Mouse (Mus musculus) hindbrain, embryonic 11.5 days (tissue): ENCODE measurements at regions not wholly inside any gene's neighbourhood (a gene's known extent, or its start where the extent isn't known, plus 50 kb on each side); places are given as distances from the start of the nearest gene placed in this dataset.

Source experiments
- ATAC-seq: fragments of 200-750 bp; cut with Nextera tagmentation; 2 replicates; pipeline ENCODE4 v1.8.0; 2017; ENCODE audit warnings: mild to moderate bottlenecking, moderate TSS enrichment, moderate library complexity; ENCODE audit not compliant: low FRiP score
- DNase-seq: peaks from one replicate; pipeline ENCODE4 v3.0.0-alpha.2; 2015; ENCODE audit warnings: low spot score
- H3K27ac ChIP-seq: fragments of 300-500 bp; sonication (generic); 2 replicates; pipeline ENCODE4 v1.5.1; 2014; ENCODE audit warnings: mild to moderate bottlenecking, low read depth, low read length
- H3K27me3 ChIP-seq: fragments of 300-500 bp; sonication (generic); 2 replicates; pipeline ENCODE4 v1.6.1; 2014; ENCODE audit warnings: mild to moderate bottlenecking, low read length, moderate library complexity, mixed read lengths; ENCODE audit not compliant: control insufficient read depth, insufficient read depth
- H3K36me3 ChIP-seq: fragments of 300-500 bp; sonication (generic); 2 replicates; pipeline ENCODE4 v1.6.1; 2014; ENCODE audit warnings: mild to moderate bottlenecking, low read length, moderate library complexity, mixed read lengths; ENCODE audit not compliant: control insufficient read depth, insufficient read depth
- H3K4me1 ChIP-seq: fragments of 300-500 bp; sonication (generic); replicated peaks from 2 replicates; pipeline ENCODE4 v1.6.1; 2014; ENCODE audit warnings: low read length, mixed read lengths; ENCODE audit not compliant: control insufficient read depth, insufficient read depth
- H3K4me2 ChIP-seq: fragments of 300-500 bp; sonication (generic); replicated peaks from 2 replicates; pipeline ENCODE4 v1.6.1; 2014; ENCODE audit warnings: mild to moderate bottlenecking, low read depth, low read length
- H3K4me3 ChIP-seq: fragments of 300-500 bp; sonication (generic); 2 replicates; pipeline ENCODE4 v1.5.1; 2014; ENCODE audit warnings: low read depth, low read length
- H3K9ac ChIP-seq: fragments of 300-500 bp; sonication (generic); 2 replicates; pipeline ENCODE4 v1.6.1; 2014; ENCODE audit warnings: low read depth, low read length
- H3K9me3 ChIP-seq: fragments of 300-500 bp; sonication (generic); 2 replicates; pipeline ENCODE4 v1.6.1; 2016; ENCODE audit warnings: low read length; ENCODE audit not compliant: control insufficient read depth
- WGBS: fragments of 180-500 bp; shearing (Covaris S2); extraction: QIAGEN DNeasy Blood & Tissue Kit; methylation state at CpG from one replicate; pipeline ENCODE4 v1.1.7; 2014; 5-methylcytosine and 5-hydroxymethylcytosine counted together

- Histone ChIP-seq H3K4me1 (no peaks in the 10 kb centered on the region), H3K36me3 (no peaks in the 10 kb centered on the region), H3K27me3 (no peaks in the 10 kb centered on the region), H3K9ac (no peak overlapping the region), H3K4me2 (no peak overlapping the region), H3K27ac (no peak overlapping the region), H3K9me3 (no peaks in the 10 kb centered on the region), H3K4me3 (no peak overlapping the region)
- ATAC-seq (no peak), DNase-seq (no peak)
- 83% methylated on average over 1 of the region's 1 CpGs for WGBS
Measured at GRCm38 (mm10) chr2:148233691-148234300, 161.3 kb upstream of the Sstr4 start.

- H3K9ac ChIP-seq: no peak overlapping the region
- ATAC-seq (no peak), DNase-seq (no peak)
- 76% methylated on average over 4 of the region's 4 CpGs for WGBS
- no peak overlapping the region for H3K4me3 ChIP-seq
- no peaks in the 10 kb centered on the region for H3K4me1 ChIP-seq
- no peak overlapping the region for H3K27ac ChIP-seq
- no peaks in the 10 kb centered on the region for H3K36me3 ChIP-seq
- H3K9me3 ChIP-seq: no peaks in the 10 kb centered on the region
- H3K4me2 ChIP-seq: no peak overlapping the region
- H3K27me3 ChIP-seq: no peaks in the 10 kb centered on the region
Measured at GRCm38 (mm10) chr2:148237121-148237520, 158.0 kb upstream of the Sstr4 start.

- ATAC-seq (no peak), DNase-seq (no peak)
- Histone ChIP-seq H3K36me3 (no peaks in the 10 kb centered on the region), H3K4me1 (no peaks in the 10 kb centered on the region), H3K9me3 (no peaks in the 10 kb centered on the region), H3K9ac (no peak overlapping the region), H3K27me3 (no peaks in the 10 kb centered on the region), H3K4me3 (no peak overlapping the region), H3K27ac (no peak overlapping the region), H3K4me2 (no peak overlapping the region)
- 45% methylated on average over 3 of the region's 3 CpGs for WGBS
Measured at GRCm38 (mm10) chr2:148239046-148239445, 156.1 kb upstream of the Sstr4 start.

- 74% methylated on average over 4 of the region's 4 CpGs for WGBS
- no peak overlapping the region for H3K27ac ChIP-seq
- ATAC-seq (no peak), DNase-seq (no peak)
- H3K36me3 ChIP-seq: no peaks in the 10 kb centered on the region
- no peaks in the 10 kb centered on the region for H3K27me3 ChIP-seq
- H3K9ac ChIP-seq: no peak overlapping the region
- H3K4me3 ChIP-seq: no peak overlapping the region
- no peaks in the 10 kb centered on the region for H3K9me3 ChIP-seq
- H3K4me1 ChIP-seq: no peaks in the 10 kb centered on the region
- H3K4me2 ChIP-seq: no peak overlapping the region
Measured at GRCm38 (mm10) chr2:148242242-148242641, 152.9 kb upstream of the Sstr4 start.

GRCm38 (mm10) chr2:148245575-148245974 lies 149.6 kb upstream of the Sstr4 start:
- no peak overlapping the region for H3K9ac ChIP-seq
- no peaks in the 10 kb centered on the region for H3K9me3 ChIP-seq
- ATAC-seq (no peak), DNase-seq (no peak)
- H3K4me2 ChIP-seq: no peak overlapping the region
- no peaks in the 10 kb centered on the region for H3K27me3 ChIP-seq
- H3K27ac ChIP-seq: no peak overlapping the region
- H3K36me3 ChIP-seq: no peaks in the 10 kb centered on the region
- WGBS: 87% methylated on average over 2 of the region's 2 CpGs
- H3K4me3 ChIP-seq: no peak overlapping the region
- no peaks in the 10 kb centered on the region for H3K4me1 ChIP-seq

GRCm38 (mm10) chr2:148250902-148251301 lies 144.2 kb upstream of the Sstr4 start:
- Histone ChIP-seq H3K36me3 (no peaks in the 10 kb centered on the region), H3K9me3 (no peaks in the 10 kb centered on the region), H3K4me1 (no peaks in the 10 kb centered on the region), H3K4me2 (no peak overlapping the region), H3K4me3 (no peak overlapping the region), H3K27ac (no peak overlapping the region), H3K27me3 (no peaks in the 10 kb centered on the region), H3K9ac (no peak overlapping the region)
- DNase-seq: no peak
- no peak for ATAC-seq
- WGBS: 97% methylated on average over 1 of the region's 1 CpGs

- Histone ChIP-seq H3K4me2 (no peak overlapping the region), H3K36me3 (no peaks in the 10 kb centered on the region), H3K4me1 (no peaks in the 10 kb centered on the region), H3K4me3 (no peak overlapping the region), H3K27ac (no peak overlapping the region), H3K9me3 (no peaks in the 10 kb centered on the region), H3K27me3 (no peaks in the 10 kb centered on the region), H3K9ac (no peak overlapping the region)
- no peak for DNase-seq
- no peak for ATAC-seq
Measured at GRCm38 (mm10) chr2:148255662-148256061, 139.5 kb upstream of the Sstr4 start.

GRCm38 (mm10) chr2:148264111-148264730 lies 130.9 kb upstream of the Sstr4 start:
- no peaks in the 10 kb centered on the region for H3K4me1 ChIP-seq
- H3K27ac ChIP-seq: no peak overlapping the region
- H3K4me2 ChIP-seq: no peak overlapping the region
- no peaks in the 10 kb centered on the region for H3K36me3 ChIP-seq
- H3K9me3 ChIP-seq: no peaks in the 10 kb centered on the region
- 79% methylated on average over 3 of the region's 3 CpGs for WGBS
- no peak overlapping the region for H3K9ac ChIP-seq
- no peaks in the 10 kb centered on the region for H3K27me3 ChIP-seq
- DNase-seq: no peak
- ATAC-seq: peak; percentile 67; the same call in 1 of the 2 replicates
- no peak overlapping the region for H3K4me3 ChIP-seq

- H3K4me1 ChIP-seq: no peaks in the 10 kb centered on the region
- ATAC-seq (no peak), DNase-seq (no peak)
- H3K4me3 ChIP-seq: no peak overlapping the region
- no peak overlapping the region for H3K27ac ChIP-seq
- H3K9ac ChIP-seq: no peak overlapping the region
- no peaks in the 10 kb centered on the region for H3K27me3 ChIP-seq
- no peaks in the 10 kb centered on the region for H3K9me3 ChIP-seq
- H3K4me2 ChIP-seq: no peak overlapping the region
- H3K36me3 ChIP-seq: no peaks in the 10 kb centered on the region
- WGBS: 90% methylated on average over 3 of the region's 3 CpGs
Measured at GRCm38 (mm10) chr2:148279200-148279599, 115.9 kb upstream of the Sstr4 start.
